Mouse (Mus musculus) heart, postnatal 0 days (tissue): ENCODE measurements around the gene Lrrtm3.

Experiments
- CTCF ChIP-seq: IDR thresholded peaks from 2 replicates; pipeline ENCODE4 v1.5.1; 2016; ENCODE audit warnings: antibody characterized with exemption, control low read depth, low read depth
- EP300 ChIP-seq: IDR thresholded peaks from 2 replicates; pipeline ENCODE4 v1.6.1; 2016; ENCODE audit warnings: antibody characterized with exemption, low read depth

DNA sequence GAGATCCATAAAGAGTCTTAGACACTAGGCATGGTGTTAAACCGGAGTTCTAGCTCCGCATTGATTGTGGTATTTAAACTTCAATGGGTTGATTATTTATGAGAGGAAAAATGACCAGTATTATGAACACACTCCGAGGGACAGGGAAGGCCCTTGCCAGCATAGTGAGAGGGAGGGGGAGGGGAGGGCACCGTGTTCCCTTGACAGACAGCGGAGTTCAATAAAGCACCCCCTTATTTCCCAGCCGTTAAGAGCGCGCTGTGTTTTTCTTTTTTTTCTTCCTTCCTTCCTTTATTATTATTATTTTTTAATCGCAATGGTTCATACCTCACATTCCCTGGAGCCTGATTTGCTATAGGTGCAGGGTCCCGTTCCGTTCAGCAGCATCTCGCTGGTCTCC is 2.6 kb downstream of the Lrrtm3 start:
- TF ChIP-seq EP300 (no peak), CTCF (no peak)
